Mouse (Mus musculus): ENCODE data around the gene Alkbh2. TPM values are rescaled to one million over a fixed set of nuclear protein-coding genes. Genes with fewer than 3 reads are reported as not detected.

Gene Alkbh2
- polyA plus RNA-seq, 1 experiment: 5.7 TPM

- Histone ChIP-seq H3K4me3 (no peak overlapping the region), H3K36me3 (ENCODE audit: control insufficient read depth, insufficient read depth) (no peaks in the 10 kb centered on the region), H3ac (ENCODE audit: control insufficient read depth, insufficient read length) (peak overlapping the region; percentile 25), H3K79me2 (ENCODE audit: control insufficient read depth, insufficient read depth) (no peaks in the 10 kb centered on the region), H3K4me2 (ENCODE audit: low read depth) (peak overlapping the region; percentile 77), H3K27me3 (ENCODE audit: control insufficient read depth, insufficient read depth, insufficient read length) (no peaks in the 10 kb centered on the region)
- no peak for TF ChIP-seq CEBPB (IDR thresholded peaks at IDR 0.05; ENCODE audit: insufficient read depth, poor library complexity, severe bottlenecking)
- TF ChIP-seq SRF (IDR thresholded peaks at IDR 0.05; ENCODE audit: control insufficient read depth, insufficient read length, low read depth): no peak
- no peak for TF ChIP-seq USF1 (IDR thresholded peaks at IDR 0.05; ENCODE audit: low read depth)
- no peak for TF ChIP-seq TCF3 (IDR thresholded peaks at IDR 0.05; ENCODE audit: insufficient read length, low read depth)
- TF ChIP-seq E2F4 (IDR thresholded peaks at IDR 0.05; ENCODE audit: insufficient read depth): no peak
- TF ChIP-seq MYOD1 (IDR thresholded peaks at IDR 0.05; ENCODE audit: control insufficient read depth in 1 of 3, insufficient read length in 2 of 3, low read depth in 2 of 3): no peak
- TF ChIP-seq POLR2AphosphoS2 (IDR thresholded peaks at IDR 0.05; ENCODE audit: insufficient read length, low read depth): no peak
These were observed 1.7 kb upstream of the Alkbh2 start for GRCm38 (mm10) chr5:114129550-114130210.

- peak overlapping the region; percentile 28 for H3K4me3 ChIP-seq
- H3K79me2 ChIP-seq (ENCODE audit: control insufficient read depth, insufficient read depth): no peaks in the 10 kb centered on the region
- peak overlapping the region; percentile 89 for H3K4me2 ChIP-seq (ENCODE audit: low read depth)
- TF ChIP-seq USF1 (IDR thresholded peaks at IDR 0.05; ENCODE audit: low read depth): no peak
- no peak overlapping the region for H3ac ChIP-seq (ENCODE audit: control insufficient read depth, insufficient read length)
- no peaks in the 10 kb centered on the region for H3K27me3 ChIP-seq (ENCODE audit: control insufficient read depth, insufficient read depth, insufficient read length)
- no peaks in the 10 kb centered on the region for H3K36me3 ChIP-seq (ENCODE audit: control insufficient read depth, insufficient read depth)
These were observed 1.3 kb downstream of the Alkbh2 start for GRCm38 (mm10) chr5:114126499-114127244.

- no peaks in the 10 kb centered on the region for H3K27me3 ChIP-seq (ENCODE audit: control insufficient read depth, insufficient read depth, insufficient read length)
- TF ChIP-seq SRF (IDR thresholded peaks at IDR 0.05; ENCODE audit: control insufficient read depth, insufficient read length, low read depth): no peak
- H3K4me3 ChIP-seq: no peak overlapping the region
- peaks cover 2% of the 10 kb centered on the region for H3K36me3 ChIP-seq (ENCODE audit: control insufficient read depth, insufficient read depth)
- H3K79me2 ChIP-seq (ENCODE audit: control insufficient read depth, insufficient read depth): no peaks in the 10 kb centered on the region
- H3K4me2 ChIP-seq (ENCODE audit: low read depth): no peak overlapping the region
- no peak overlapping the region for H3ac ChIP-seq (ENCODE audit: control insufficient read depth, insufficient read length)
These were observed 2.0 kb downstream of the Alkbh2 start for GRCm38 (mm10) chr5:114126008-114126407.

- no peak for TF ChIP-seq REST (IDR thresholded peaks at IDR 0.05; ENCODE audit: insufficient read depth, insufficient read length)
- no peak for TF ChIP-seq USF1 (IDR thresholded peaks at IDR 0.05; ENCODE audit: low read depth)
- TF ChIP-seq TCF12 (IDR thresholded peaks at IDR 0.05; ENCODE audit: insufficient read depth, poor library complexity, severe bottlenecking): no peak
- TF ChIP-seq POLR2AphosphoS2 (IDR thresholded peaks at IDR 0.05; ENCODE audit: insufficient read length, low read depth): no peak
- TF ChIP-seq CEBPB (IDR thresholded peaks at IDR 0.05; ENCODE audit: insufficient read depth, poor library complexity, severe bottlenecking): no peak
- no peak for TF ChIP-seq SRF (IDR thresholded peaks at IDR 0.05; ENCODE audit: control insufficient read depth, insufficient read length, low read depth)
- no peak for TF ChIP-seq MYOG (IDR thresholded peaks at IDR 0.05; ENCODE audit: control insufficient read depth in 1 of 3, insufficient read depth in 1 of 3, insufficient read length in 2 of 3, low read depth in 2 of 3)
- TF ChIP-seq E2F4 (IDR thresholded peaks at IDR 0.05; ENCODE audit: insufficient read depth): no peak
- no peak for TF ChIP-seq POLR2A (IDR thresholded peaks at IDR 0.05; ENCODE audit: insufficient read length, low read depth)
- no peak for TF ChIP-seq MYOD1 (IDR thresholded peaks at IDR 0.05; ENCODE audit: control insufficient read depth in 1 of 3, insufficient read length in 2 of 3, low read depth in 2 of 3)
- TF ChIP-seq TCF3 (IDR thresholded peaks at IDR 0.05; ENCODE audit: insufficient read length, low read depth): no peak
- no peak for TF ChIP-seq MAX (IDR thresholded peaks at IDR 0.05; ENCODE audit: low read depth)
- Histone ChIP-seq H3K79me2 (ENCODE audit: control insufficient read depth, insufficient read depth) (no peaks in the 10 kb centered on the region), H3K4me3 (no peak overlapping the region)
These were observed 8.2 kb downstream of the Alkbh2 start for GRCm38 (mm10) chr5:114119806-114120205.

GRCm38 (mm10) chr5:114116586-114116985, 11.4 kb downstream of the Alkbh2 start:
- H3ac ChIP-seq (ENCODE audit: control insufficient read depth, insufficient read length): no peak overlapping the region
- H3K27me3 ChIP-seq (ENCODE audit: control insufficient read depth, insufficient read depth, insufficient read length): no peaks in the 10 kb centered on the region
- H3K79me2 ChIP-seq (ENCODE audit: control insufficient read depth, insufficient read depth): no peaks in the 10 kb centered on the region
- H3K4me2 ChIP-seq (ENCODE audit: low read depth): no peak overlapping the region
- H3K36me3 ChIP-seq (ENCODE audit: control insufficient read depth, insufficient read depth): peaks cover 3% of the 10 kb centered on the region
- H3K4me3 ChIP-seq: no peak overlapping the region
- TF ChIP-seq E2F4 (IDR thresholded peaks at IDR 0.05; ENCODE audit: insufficient read depth): no peak
- TF ChIP-seq MYOD1 (IDR thresholded peaks at IDR 0.05; ENCODE audit: control insufficient read depth in 1 of 3, insufficient read length in 2 of 3, low read depth in 2 of 3): no peak
- no peak for TF ChIP-seq MAX (IDR thresholded peaks at IDR 0.05; ENCODE audit: low read depth)
- no peak for TF ChIP-seq USF1 (IDR thresholded peaks at IDR 0.05; ENCODE audit: low read depth)
- TF ChIP-seq MYOG (IDR thresholded peaks at IDR 0.05; ENCODE audit: control insufficient read depth in 1 of 3, insufficient read depth in 1 of 3, insufficient read length in 2 of 3, low read depth in 2 of 3): no peak
- TF ChIP-seq TCF3 (IDR thresholded peaks at IDR 0.05; ENCODE audit: insufficient read length, low read depth): no peak
- TF ChIP-seq POLR2A (IDR thresholded peaks at IDR 0.05; ENCODE audit: insufficient read length, low read depth): no peak
- TF ChIP-seq CEBPB (IDR thresholded peaks at IDR 0.05; ENCODE audit: insufficient read depth, poor library complexity, severe bottlenecking): no peak
- no peak for TF ChIP-seq REST (IDR thresholded peaks at IDR 0.05; ENCODE audit: insufficient read depth, insufficient read length)
- TF ChIP-seq SRF (IDR thresholded peaks at IDR 0.05; ENCODE audit: control insufficient read depth, insufficient read length, low read depth): no peak

More at GRCm38 (mm10) chr5:114119806-114120205, 8.2 kb downstream of the Alkbh2 start:
- Histone ChIP-seq H3K27me3 (ENCODE audit: control insufficient read depth, insufficient read depth, insufficient read length) (no peaks in the 10 kb centered on the region), H3K36me3 (ENCODE audit: control insufficient read depth, insufficient read depth) (peaks cover 3% of the 10 kb centered on the region), H3K4me2 (ENCODE audit: low read depth) (no peak overlapping the region), H3ac (ENCODE audit: control insufficient read depth, insufficient read length) (no peak overlapping the region)

Data from myocyte (in vitro differentiated cells).